7 mouse cellular contexts compared by ENCODE assay signal in the genomic region with DNA sequence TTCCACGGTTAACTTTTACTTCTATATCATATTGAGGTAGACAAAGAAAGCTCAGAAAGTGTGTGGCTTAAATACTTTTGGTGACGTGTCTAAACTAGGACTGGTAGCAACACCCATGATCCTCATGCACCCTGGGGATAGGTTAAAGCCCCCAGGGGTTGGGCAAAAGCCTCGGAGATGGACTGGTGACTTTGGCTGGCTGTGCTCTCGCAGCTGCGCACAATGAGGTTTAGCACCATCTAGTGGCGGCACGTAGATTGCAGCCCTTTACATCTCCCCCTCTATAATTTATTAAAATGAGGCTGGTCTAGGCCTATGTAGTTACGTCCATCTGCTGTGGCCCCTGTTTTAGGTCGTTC. TPM values are rescaled to one million over a fixed set of nuclear protein-coding genes. Genes with fewer than 3 reads are reported as not detected.
DNase-seq lines count a peak whose midpoint lies in the region; ATAC-seq and TF ChIP-seq lines count a peak whose summit lies in the region.
"Not testable (repeated sequence)": the region's sequence is repeated elsewhere in the genome, so short reads cannot be mapped to it uniquely, and the experiment has no call there.

No protein-coding gene starts in this region.

- not testable (repeated sequence) for ATAC-seq in forebrain, embryonic 13.5 days; heart, embryonic 15.5 days (replicated peaks; ENCODE audit: insufficient number of reproducible peaks, insufficient read depth, low FRiP score, low read depth); intestine, embryonic 14.5 days (replicated peaks; ENCODE audit: low FRiP score, low TSS enrichment, low read depth); limb, embryonic 13.5 days (ENCODE audit: low FRiP score, low read depth); lung, embryonic 16.5 days (ENCODE audit: low read depth)

- H3K9me3 ChIP-seq in embryonic facial prominence, embryonic 10.5 days; forebrain, embryonic 13.5 days (replicated peaks); heart, embryonic 15.5 days (replicated peaks); intestine, embryonic 14.5 days (ENCODE audit: control insufficient read depth, low read length); limb, embryonic 13.5 days; lung, embryonic 16.5 days (ENCODE audit: control insufficient read depth, low read length): not testable (repeated sequence)

- H3K4me3 ChIP-seq in embryonic facial prominence, embryonic 10.5 days, result peak overlapping the region; percentile 36; the same call in 1 of the 2 replicates
- H3K4me3 ChIP-seq in forebrain, embryonic 13.5 days; myocyte: not testable (repeated sequence)
- H3K4me3 ChIP-seq in heart, embryonic 15.5 days, result peak overlapping the region; percentile 34
- peak overlapping the region; percentile 24 for H3K4me3 ChIP-seq in intestine, embryonic 14.5 days (ENCODE audit: low read depth, low read length)
- H3K4me3 ChIP-seq in limb, embryonic 13.5 days, result peak overlapping the region; percentile 17
- peak overlapping the region; percentile 37 for H3K4me3 ChIP-seq in lung, embryonic 16.5 days (ENCODE audit: low read length)

- not testable (repeated sequence) for H3ac ChIP-seq in myocyte (ENCODE audit: control insufficient read depth, insufficient read length)

- H3K9ac ChIP-seq in forebrain, embryonic 13.5 days; heart, embryonic 15.5 days; limb, embryonic 13.5 days: not testable (repeated sequence)
- peak overlapping the region; percentile 42 for H3K9ac ChIP-seq in intestine, embryonic 14.5 days (ENCODE audit: low read length)
- peak overlapping the region; percentile 56 for H3K9ac ChIP-seq in lung, embryonic 16.5 days (ENCODE audit: low read length)

- H3K27me3 ChIP-seq in embryonic facial prominence, embryonic 10.5 days (replicated peaks; ENCODE audit: low read depth, poor library complexity, severe bottlenecking); forebrain, embryonic 13.5 days; heart, embryonic 15.5 days; intestine, embryonic 14.5 days (replicated peaks; ENCODE audit: control insufficient read depth, insufficient read depth, low read length); limb, embryonic 13.5 days; lung, embryonic 16.5 days (ENCODE audit: control insufficient read depth, insufficient read depth, low read depth, low read length); myocyte (ENCODE audit: control insufficient read depth, insufficient read depth, insufficient read length): not testable (repeated sequence)

- not testable (repeated sequence) for DNase-seq in embryonic facial prominence, embryonic 10.5 days (ENCODE audit: low spot score); intestine, embryonic 14.5 days (ENCODE audit: low spot score)

- WGBS in embryonic facial prominence, embryonic 10.5 days, result 28% methylated on average over 1 of the region's 9 CpGs
- 6% methylated on average over 1 of the region's 9 CpGs for WGBS in forebrain, embryonic 13.5 days
- 9% methylated on average over 1 of the region's 9 CpGs for WGBS in heart, embryonic 15.5 days
- 25% methylated on average over 1 of the region's 9 CpGs for WGBS in intestine, embryonic 14.5 days
- WGBS in limb, embryonic 13.5 days, result 25% methylated on average over 1 of the region's 9 CpGs
- 18% methylated on average over 1 of the region's 9 CpGs for WGBS in lung, embryonic 16.5 days

- H3K4me2 ChIP-seq in forebrain, embryonic 13.5 days, result peak overlapping the region; percentile 41
- H3K4me2 ChIP-seq in heart, embryonic 15.5 days, result peak overlapping the region; percentile 64
- H3K4me2 ChIP-seq in intestine, embryonic 14.5 days (ENCODE audit: low read length), result peak overlapping the region; percentile 48
- peak overlapping the region; percentile 51 for H3K4me2 ChIP-seq in limb, embryonic 13.5 days (replicated peaks)
- peak overlapping the region; percentile 53 for H3K4me2 ChIP-seq in lung, embryonic 16.5 days (ENCODE audit: low read depth, low read length)
- H3K4me2 ChIP-seq in myocyte (ENCODE audit: low read depth), result peak overlapping the region; percentile 77

- not testable (repeated sequence) for H3K79me2 ChIP-seq in myocyte (ENCODE audit: control insufficient read depth, insufficient read depth)

- not testable (repeated sequence) for TF ChIP-seq POLR2A in myocyte (IDR thresholded peaks at IDR 0.05; ENCODE audit: insufficient read length, low read depth)

- not testable (repeated sequence) for H3K36me3 ChIP-seq in embryonic facial prominence, embryonic 10.5 days (replicated peaks); forebrain, embryonic 13.5 days (ENCODE audit: poor library complexity, severe bottlenecking); heart, embryonic 15.5 days; intestine, embryonic 14.5 days (ENCODE audit: control insufficient read depth, insufficient read depth, low read length); limb, embryonic 13.5 days; lung, embryonic 16.5 days (ENCODE audit: control insufficient read depth, insufficient read depth, low read length); myocyte (ENCODE audit: control insufficient read depth, insufficient read depth)

- H3K4me1 ChIP-seq in embryonic facial prominence, embryonic 10.5 days; forebrain, embryonic 13.5 days; heart, embryonic 15.5 days (replicated peaks); intestine, embryonic 14.5 days (replicated peaks; ENCODE audit: control insufficient read depth, insufficient read depth, low read length); limb, embryonic 13.5 days; lung, embryonic 16.5 days (replicated peaks; ENCODE audit: control insufficient read depth, insufficient read depth, low read length): not testable (repeated sequence)

- not testable (repeated sequence) for H3K27ac ChIP-seq in embryonic facial prominence, embryonic 10.5 days (replicated peaks); forebrain, embryonic 13.5 days; heart, embryonic 15.5 days; intestine, embryonic 14.5 days (ENCODE audit: low read depth); limb, embryonic 13.5 days; lung, embryonic 16.5 days (ENCODE audit: low read length)

RNA-seq across cellular contexts. Expression of gene Zfp974, which starts 4.5 kb away (rescaled TPM):
- polyA plus RNA-seq in embryonic facial prominence, embryonic 10.5 days (2016; fragmentation: Nextera tagmentation; extraction: Ambion mirVana), result 9.8 and 10.9 TPM in 2 replicates
- 14.9 and 17.2 TPM in 2 replicates for polyA plus RNA-seq in forebrain, embryonic 13.5 days (2015; fragmentation: Nextera tagmentation; extraction: Ambion mirVana)
- 6.8 and 7.1 TPM in 2 replicates for polyA plus RNA-seq in heart, embryonic 15.5 days (2015; fragmentation: Nextera tagmentation; extraction: Ambion mirVana)
- 7.2 and 9.5 TPM in 2 replicates for polyA plus RNA-seq in intestine, embryonic 14.5 days (2014; fragmentation: Nextera tagmentation; extraction: Ambion mirVana)
- polyA plus RNA-seq in limb, embryonic 13.5 days (2015; fragmentation: Nextera tagmentation; extraction: Ambion mirVana), result 10.0 and 12.0 TPM in 2 replicates
- polyA plus RNA-seq in lung, embryonic 16.5 days (2015; fragmentation: Nextera tagmentation; extraction: Ambion mirVana), result 10.0 and 11.5 TPM in 2 replicates
- 2.5 TPM for polyA plus RNA-seq in myocyte (2012; fragmentation: generic; extraction: Trizol)

RNA-seq across cellular contexts. Expression of gene Zfp780b, which starts 45.2 kb away (rescaled TPM):
- polyA plus RNA-seq in embryonic facial prominence, embryonic 10.5 days (2016; fragmentation: Nextera tagmentation; extraction: Ambion mirVana), result 21.5 and 22.2 TPM in 2 replicates
- polyA plus RNA-seq in forebrain, embryonic 13.5 days (2015; fragmentation: Nextera tagmentation; extraction: Ambion mirVana), result 28.7 and 29.0 TPM in 2 replicates
- polyA plus RNA-seq in heart, embryonic 15.5 days (2015; fragmentation: Nextera tagmentation; extraction: Ambion mirVana), result 12.3 and 14.3 TPM in 2 replicates
- 16.8 and 18.7 TPM in 2 replicates for polyA plus RNA-seq in intestine, embryonic 14.5 days (2014; fragmentation: Nextera tagmentation; extraction: Ambion mirVana)
- polyA plus RNA-seq in limb, embryonic 13.5 days (2015; fragmentation: Nextera tagmentation; extraction: Ambion mirVana), result 23.8 and 24.2 TPM in 2 replicates
- polyA plus RNA-seq in lung, embryonic 16.5 days (2015; fragmentation: Nextera tagmentation; extraction: Ambion mirVana), result 17.8 and 18.1 TPM in 2 replicates
- polyA plus RNA-seq in myocyte (2012; fragmentation: generic; extraction: Trizol), result 1.2 TPM
